Mouse (Mus musculus) forebrain, embryonic 10.5 days (tissue): Measurements from ENCODE around the gene Ficd. TPM values are rescaled to one million over a fixed set of nuclear protein-coding genes. Genes with fewer than 3 reads are reported as not detected.

ENCODE experiments used
- DNase-seq: peaks from one replicate; pipeline ENCODE4 v3.0.0-alpha.2; 2017; ENCODE audit warnings: low spot score; ENCODE audit errors: extremely low spot score
- H3K27ac ChIP-seq: fragments of 300-500 bp; sonication (generic); 2 replicates; pipeline ENCODE4 v1.5.1; 2016; ENCODE audit warnings: mild to moderate bottlenecking
- H3K27me3 ChIP-seq: fragments of 300-500 bp; sonication (generic); 2 replicates; pipeline ENCODE4 v1.6.1; 2016; ENCODE audit warnings: mild to moderate bottlenecking; ENCODE audit not compliant: poor library complexity, severe bottlenecking
- H3K36me3 ChIP-seq: fragments of 300-500 bp; sonication (generic); replicated peaks from 2 replicates; pipeline ENCODE4 v1.6.1; 2016; ENCODE audit warnings: mild to moderate bottlenecking, moderate library complexity
- H3K4me1 ChIP-seq: fragments of 300-500 bp; sonication (generic); 2 replicates; pipeline ENCODE4 v1.6.1; 2016
- H3K4me3 ChIP-seq: fragments of 300-500 bp; sonication (generic); 2 replicates; pipeline ENCODE4 v1.5.1; 2016; ENCODE audit warnings: mild to moderate bottlenecking, moderate library complexity
- H3K9me3 ChIP-seq: fragments of 300-500 bp; sonication (generic); 2 replicates; pipeline ENCODE4 v1.6.1; 2016; ENCODE audit warnings: mild to moderate bottlenecking, moderate library complexity
- WGBS: fragments of 180-500 bp; shearing (Covaris S2); methylation state at CpG from one replicate; pipeline ENCODE4 v1.1.7; 2016; 5-methylcytosine and 5-hydroxymethylcytosine counted together
- polyA plus RNA-seq: library from polyadenylated mRNA; unstranded; fragments of >200 nt; fragmentation: Nextera tagmentation; extraction: Ambion mirVana; gene quantifications from 2 replicates; pipeline ENCODE4 v1.2.1, GENCODE M21; 2016

The Ficd gene
- polyA plus RNA-seq, 1 experiment from 2014 or later, result 2.9 TPM

DNA sequence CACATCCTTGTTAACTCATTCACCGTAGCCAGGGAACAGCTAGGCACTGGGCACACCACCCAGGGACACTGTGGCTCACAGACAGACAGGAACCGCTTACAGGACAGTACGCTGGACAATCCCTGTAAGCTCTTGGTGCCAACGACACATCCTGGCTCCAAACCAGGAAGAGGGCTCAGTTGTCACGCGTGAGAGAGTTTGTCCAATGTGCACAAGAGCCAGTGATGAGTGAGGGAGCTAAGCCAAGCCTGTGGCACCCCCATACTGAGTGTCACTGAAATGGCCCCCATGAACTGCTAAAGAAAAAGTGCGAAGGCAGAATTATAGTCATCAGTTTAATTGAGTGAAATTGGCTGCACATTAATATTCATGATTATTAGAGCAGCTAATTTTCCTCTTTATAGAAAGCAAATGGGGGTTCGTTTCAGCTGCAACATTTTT lies 16.4 kb upstream of the Ficd start:
- H3K27ac ChIP-seq, result no peak overlapping the region
- no peak for DNase-seq
- no peaks in the 10 kb centered on the region for H3K36me3 ChIP-seq
- H3K9me3 ChIP-seq, result no peaks in the 10 kb centered on the region
- WGBS, result 87% methylated on average over 8 of the region's 8 CpGs
- H3K27me3 ChIP-seq, result 0 out of 2 replicates have a peak, but pooled peaks cover 9% of the 10 kb centered on the region
- peaks cover 27% of the 10 kb centered on the region for H3K4me1 ChIP-seq
- no peak overlapping the region for H3K4me3 ChIP-seq

DNA sequence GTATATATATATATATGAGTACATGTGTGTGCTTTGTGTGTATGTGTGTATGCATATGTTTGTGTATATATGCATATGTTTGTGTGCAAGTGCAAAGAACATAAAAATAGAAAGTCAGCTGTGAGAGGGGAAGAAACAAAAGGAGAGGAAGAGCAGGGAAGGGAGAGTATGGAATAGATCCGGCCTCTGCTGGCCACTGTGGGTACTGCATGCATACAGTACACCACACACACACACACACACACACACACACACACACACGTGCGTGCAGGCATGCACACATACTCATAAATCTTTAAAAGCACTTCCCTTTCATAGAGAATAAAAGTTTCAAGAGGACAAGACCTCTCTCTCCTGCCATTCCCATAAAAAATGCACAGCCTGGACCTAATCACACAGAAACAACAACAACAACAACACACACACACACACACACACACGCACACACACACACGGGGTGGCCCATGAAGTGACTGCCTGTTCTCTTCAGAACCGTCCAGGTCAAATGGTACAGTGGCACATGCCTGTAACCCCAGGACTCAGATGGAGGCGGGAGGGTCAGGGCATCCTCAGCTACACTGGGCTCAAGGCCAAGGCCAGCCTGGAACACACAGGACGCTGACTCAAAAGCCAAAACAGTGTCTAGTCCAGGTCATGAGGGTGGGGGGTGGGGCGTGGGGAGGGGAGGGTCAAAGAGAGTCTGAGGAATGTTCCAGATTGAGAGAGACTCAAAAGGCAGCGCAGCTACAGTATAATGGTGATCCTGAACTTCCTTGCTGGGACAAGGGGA lies 13.2 kb upstream of the Ficd start:
- no peak overlapping the region for H3K27ac ChIP-seq
- H3K36me3 ChIP-seq, result no peaks in the 10 kb centered on the region
- no peaks in the 10 kb centered on the region for H3K9me3 ChIP-seq
- 91% methylated on average over 10 of the region's 10 CpGs for WGBS
- H3K4me1 ChIP-seq, result peaks cover 10% of the 10 kb centered on the region
- H3K4me3 ChIP-seq, result no peak overlapping the region
- 0 out of 2 replicates have a peak, but pooled peaks cover 9% of the 10 kb centered on the region for H3K27me3 ChIP-seq
- DNase-seq, result no peak

GRCm38 (mm10) chr5:113723567-113724237 lies 11.9 kb upstream of the Ficd start:
- Histone ChIP-seq H3K27ac (no peak overlapping the region), H3K9me3 (no peaks in the 10 kb centered on the region), H3K36me3 (no peaks in the 10 kb centered on the region), H3K27me3 (0 out of 2 replicates have a peak, but pooled peaks cover 9% of the 10 kb centered on the region), H3K4me1 (peaks cover 10% of the 10 kb centered on the region), H3K4me3 (no peak overlapping the region)
- no peak for DNase-seq
- whole genome bisulfite sequencing, result 38% methylated on average over 8 of the region's 8 CpGs

- H3K9me3 ChIP-seq, result no peaks in the 10 kb centered on the region
- peaks cover 10% of the 10 kb centered on the region for H3K4me1 ChIP-seq
- peak; percentile 85 for DNase-seq
- 7% methylated on average over 15 of the region's 15 CpGs for WGBS
- no peak within 1 kb of the TSS for H3K4me3 ChIP-seq
- H3K36me3 ChIP-seq, result no peaks in the 10 kb centered on the region
- no peak within 1 kb of the TSS for H3K27ac ChIP-seq
- H3K27me3 ChIP-seq, result 0 out of 2 replicates have a peak, but pooled peaks cover 9% of the 10 kb centered on the region
Measured at GRCm38 (mm10) chr5:113724446-113724845, 11.2 kb upstream of the Ficd start, which contains the start of gene 1700069L16Rik. 1700069L16Rik (minus strand) TSS chr5:113724772.

DNA sequence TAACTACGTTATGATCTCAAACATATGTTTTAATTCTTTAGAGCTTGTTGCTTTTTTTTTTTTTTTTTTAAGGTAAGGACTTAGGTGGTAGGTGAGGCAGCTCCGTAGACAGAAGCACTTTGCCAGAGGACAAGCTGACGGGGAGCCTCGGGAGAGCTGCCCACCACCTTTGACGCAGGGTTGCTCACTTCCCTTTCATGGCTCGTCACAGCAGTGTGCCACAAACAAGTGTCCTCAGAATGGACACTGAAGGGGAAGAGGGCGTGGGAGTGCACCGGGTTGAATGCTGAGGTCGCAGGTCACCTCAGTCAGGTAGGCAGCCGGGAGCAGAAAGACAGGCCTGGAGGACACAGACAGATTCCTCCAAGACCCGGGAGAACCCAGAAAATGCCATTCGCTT lies 10.2 kb upstream of the Ficd start:
- Histone ChIP-seq H3K9me3 (no peaks in the 10 kb centered on the region), H3K27me3 (0 out of 2 replicates have a peak, but pooled peaks cover 9% of the 10 kb centered on the region)

DNA sequence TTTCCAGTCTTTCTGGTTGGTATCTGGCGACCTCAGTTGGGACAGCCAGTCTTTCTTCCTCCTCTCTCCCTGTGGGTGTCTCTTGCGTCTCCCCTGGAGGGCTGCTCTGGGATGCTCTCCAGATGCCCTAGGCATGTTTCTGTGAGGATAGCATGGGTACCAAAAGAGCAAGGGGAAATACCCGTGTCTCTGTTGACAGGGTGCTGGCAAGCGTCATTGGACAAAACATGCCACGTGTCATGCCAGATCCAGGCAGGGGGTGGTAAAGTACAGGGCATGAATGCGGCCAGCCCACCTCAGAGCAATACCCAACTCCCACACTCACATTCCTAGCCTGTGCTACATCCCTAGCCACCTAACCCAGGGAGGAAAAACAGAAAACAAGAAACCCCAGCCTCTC lies 9.0 kb upstream of the Ficd start:
- 86% methylated on average over 6 of the region's 6 CpGs for WGBS
- DNase-seq, result no peak
- no peaks in the 10 kb centered on the region for H3K9me3 ChIP-seq
- peaks cover 21% of the 10 kb centered on the region for H3K4me1 ChIP-seq
- no peak overlapping the region for H3K27ac ChIP-seq
- H3K27me3 ChIP-seq, result 0 out of 2 replicates have a peak, but pooled peaks cover 9% of the 10 kb centered on the region
- H3K36me3 ChIP-seq, result no peaks in the 10 kb centered on the region
- H3K4me3 ChIP-seq, result no peak overlapping the region

More for the DNA sequence above, 10.2 kb upstream of the Ficd start:
- Histone ChIP-seq H3K4me1 (peaks cover 15% of the 10 kb centered on the region), H3K27ac (no peak overlapping the region), H3K4me3 (no peak overlapping the region), H3K36me3 (no peaks in the 10 kb centered on the region)
- whole genome bisulfite sequencing, result 77% methylated on average over 12 of the region's 12 CpGs
- DNase-seq, result no peak

GRCm38 (mm10) chr5:113727238-113727637 lies 8.4 kb upstream of the Ficd start:
- Histone ChIP-seq H3K9me3 (no peaks in the 10 kb centered on the region), H3K27me3 (0 out of 2 replicates have a peak, but pooled peaks cover 9% of the 10 kb centered on the region), H3K27ac (no peak overlapping the region), H3K4me3 (no peak overlapping the region), H3K4me1 (peaks cover 21% of the 10 kb centered on the region), H3K36me3 (no peaks in the 10 kb centered on the region)
- no peak for DNase-seq
- WGBS, result 68% methylated on average over 12 of the region's 12 CpGs

GRCm38 (mm10) chr5:113728011-113728410 lies 7.6 kb upstream of the Ficd start:
- peaks cover 21% of the 10 kb centered on the region for H3K4me1 ChIP-seq
- no peaks in the 10 kb centered on the region for H3K9me3 ChIP-seq
- no peak overlapping the region for H3K27ac ChIP-seq
- H3K4me3 ChIP-seq, result no peak overlapping the region
- no peak for DNase-seq
- no peaks in the 10 kb centered on the region for H3K36me3 ChIP-seq
- H3K27me3 ChIP-seq, result 0 out of 2 replicates have a peak, but pooled peaks cover 9% of the 10 kb centered on the region
- 86% methylated on average over 7 of the region's 7 CpGs for WGBS

GRCm38 (mm10) chr5:113728691-113729090 lies 6.9 kb upstream of the Ficd start:
- H3K27me3 ChIP-seq, result 0 out of 2 replicates have a peak, but pooled peaks cover 5% of the 10 kb centered on the region
- no peak overlapping the region for H3K4me3 ChIP-seq
- no peak overlapping the region for H3K27ac ChIP-seq
- 87% methylated on average over 7 of the region's 7 CpGs for WGBS
- no peaks in the 10 kb centered on the region for H3K9me3 ChIP-seq
- H3K4me1 ChIP-seq, result peaks cover 17% of the 10 kb centered on the region
- DNase-seq, result no peak
- no peaks in the 10 kb centered on the region for H3K36me3 ChIP-seq

DNA sequence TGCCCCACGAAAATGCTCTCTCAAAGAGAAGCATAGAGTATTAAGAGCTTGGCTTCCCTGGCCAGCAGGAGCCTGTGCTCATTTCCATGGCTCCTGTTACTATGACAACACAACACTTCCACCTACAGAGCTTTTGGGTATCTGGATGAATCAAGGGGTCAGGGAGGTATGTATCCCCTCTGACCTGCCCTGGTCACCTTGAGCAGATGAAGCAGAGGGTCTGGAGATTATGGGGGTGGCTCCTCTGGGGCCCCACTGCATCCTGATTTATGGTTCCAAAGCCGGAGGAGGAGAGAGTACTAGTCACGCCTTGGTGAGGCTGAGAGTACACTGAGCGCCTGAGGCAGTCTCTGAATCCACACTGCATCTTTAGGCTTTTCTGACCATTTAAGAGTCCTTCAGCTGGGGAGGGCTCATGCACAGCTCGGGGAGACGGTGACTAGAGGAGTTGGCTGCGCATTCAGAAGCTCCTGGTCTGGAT lies 4.9 kb upstream of the Ficd start:
- H3K27ac ChIP-seq, result peak overlapping the region; percentile 7; the same call in 1 of the 2 replicates
- H3K9me3 ChIP-seq, result no peaks in the 10 kb centered on the region
- DNase-seq, result no peak
- WGBS, result 69% methylated on average over 7 of the region's 7 CpGs
- no peak overlapping the region for H3K4me3 ChIP-seq
- H3K4me1 ChIP-seq, result peaks cover 22% of the 10 kb centered on the region
- H3K27me3 ChIP-seq, result no peaks in the 10 kb centered on the region
- no peaks in the 10 kb centered on the region for H3K36me3 ChIP-seq

GRCm38 (mm10) chr5:113731174-113731573 lies 4.4 kb upstream of the Ficd start:
- H3K4me1 ChIP-seq, result peaks cover 24% of the 10 kb centered on the region
- H3K27ac ChIP-seq, result no peak overlapping the region
- no peak overlapping the region for H3K4me3 ChIP-seq
- DNase-seq, result no peak
- WGBS, result 91% methylated on average over 7 of the region's 7 CpGs
- H3K27me3 ChIP-seq, result no peaks in the 10 kb centered on the region
- H3K36me3 ChIP-seq, result no peaks in the 10 kb centered on the region
- H3K9me3 ChIP-seq, result no peaks in the 10 kb centered on the region

- DNase-seq, result no peak
- WGBS, result 31% methylated on average over 6 of the region's 6 CpGs
- Histone ChIP-seq H3K36me3 (no peaks in the 10 kb centered on the region), H3K27me3 (no peaks in the 10 kb centered on the region), H3K4me1 (peaks cover 34% of the 10 kb centered on the region), H3K9me3 (no peaks in the 10 kb centered on the region), H3K4me3 (no peak overlapping the region), H3K27ac (no peak overlapping the region)
Measured at GRCm38 (mm10) chr5:113732182-113732581, 3.4 kb upstream of the Ficd start.

DNA sequence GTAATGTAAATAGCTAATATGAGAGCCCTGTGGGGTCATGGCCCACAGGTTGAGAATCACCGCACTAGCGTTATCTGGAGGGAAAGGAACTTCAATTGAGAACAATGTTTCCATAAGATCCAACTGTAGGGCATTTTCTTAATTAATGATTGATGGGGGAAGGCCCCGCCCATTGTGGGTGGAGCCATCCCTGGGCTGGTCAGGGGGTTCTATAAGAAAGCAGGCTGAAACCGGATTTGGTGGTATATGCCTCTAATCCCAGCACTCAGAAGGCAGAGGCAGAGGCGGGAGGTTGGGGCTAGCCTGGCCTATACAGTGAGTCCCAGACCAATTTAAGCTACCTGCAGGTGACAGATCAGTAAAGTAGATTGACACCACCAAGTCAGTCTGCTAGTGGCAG lies 1.2 kb upstream of the Ficd start:
- Histone ChIP-seq H3K9me3 (no peaks in the 10 kb centered on the region), H3K27ac (peak overlapping the region; percentile 91), H3K36me3 (peaks cover 21% of the 10 kb centered on the region), H3K4me1 (peaks cover 37% of the 10 kb centered on the region), H3K27me3 (no peaks in the 10 kb centered on the region), H3K4me3 (no peak overlapping the region)
- no peak for DNase-seq
- WGBS, result 70% methylated on average over 5 of the region's 5 CpGs
